Mouse (Mus musculus) ES-E14 (cell line): ENCODE results near the gene Pdia3. TPM values are rescaled to one million over a fixed set of nuclear protein-coding genes. Genes with fewer than 3 reads are reported as not detected.

ENCODE experiments used
- DNase-seq: peaks from one replicate; pipeline ENCODE4 v3.0.0-alpha.2; 2013; ENCODE audit warnings: low read depth, low spot score
- H3K27ac ChIP-seq: 2 replicates; pipeline ENCODE4 v1.5.1; 2012; ENCODE audit warnings: low read depth, mild to moderate bottlenecking, low read length, moderate library complexity, mixed read lengths; ENCODE audit not compliant: poor library complexity, insufficient read depth, severe bottlenecking
- H3K36me3 ChIP-seq: 2 replicates; pipeline ENCODE4 v1.6.1; 2012; ENCODE audit warnings: mild to moderate bottlenecking, low read length, moderate library complexity, mixed read lengths; ENCODE audit not compliant: control insufficient read depth, poor library complexity, insufficient read depth, severe bottlenecking
- H3K4me1 ChIP-seq, 2 experiments: fragments of 150-350 bp in 1 of 2; sonication (generic) in 1 of 2; 2 replicates each; pipeline ENCODE4 v1.6.1; 2012; ENCODE audit warnings: low read length in 2 of 2, mild to moderate bottlenecking in 1 of 2, mixed read lengths in 1 of 2; ENCODE audit not compliant: control insufficient read depth in 2 of 2, insufficient read depth in 2 of 2, poor library complexity in 1 of 2
- H3K4me3 ChIP-seq, 2 experiments: fragments of 150-350 bp in 1 of 2; sonication (generic) in 1 of 2; 2 replicates each; pipeline ENCODE4 v1.5.1; 2012; ENCODE audit warnings: low read length in 2 of 2, low read depth in 1 of 2, mild to moderate bottlenecking in 1 of 2, mixed read lengths in 1 of 2; ENCODE audit not compliant: insufficient read depth in 1 of 2, poor library complexity in 1 of 2, severe bottlenecking in 1 of 2
- H3K9ac ChIP-seq: 2 replicates; pipeline ENCODE4 v1.6.1; 2012; ENCODE audit warnings: low read depth, mild to moderate bottlenecking, low read length, mixed read lengths; ENCODE audit not compliant: poor library complexity, insufficient read depth, severe bottlenecking
- H3K9me3 ChIP-seq: fragments of 150-350 bp; sonication (generic); 2 replicates; pipeline ENCODE4 v1.6.1; 2012; ENCODE audit warnings: low read depth, mild to moderate bottlenecking, low read length; ENCODE audit not compliant: control insufficient read depth, insufficient read depth
- CHD2 ChIP-seq: IDR thresholded peaks from 2 replicates; pipeline ENCODE4 v1.6.1; 2014; ENCODE audit warnings: mild to moderate bottlenecking, low read depth, low read length, inconsistent platforms
- HCFC1 ChIP-seq: IDR thresholded peaks from 2 replicates; pipeline ENCODE4 v1.6.1; 2012; ENCODE audit warnings: low read length, inconsistent platforms, borderline replicate concordance; ENCODE audit not compliant: insufficient read depth
- MAFK ChIP-seq: IDR thresholded peaks from 2 replicates; pipeline ENCODE4 v1.6.1; 2014; ENCODE audit warnings: mild to moderate bottlenecking, low read depth, low read length, inconsistent platforms; ENCODE audit not compliant: insufficient read depth
- ZC3H11A ChIP-seq: IDR thresholded peaks from 2 replicates; pipeline ENCODE4 v1.6.1; 2012; ENCODE audit warnings: low read depth, mild to moderate bottlenecking, inconsistent platforms, low read length, borderline replicate concordance
- ZNF384 ChIP-seq: IDR thresholded peaks from 2 replicates; pipeline ENCODE4 v1.6.1; 2012; ENCODE audit warnings: low read depth, low read length, inconsistent platforms
- in situ Hi-C, 2 experiments: fragments of 600-800 bp; cut with MboI; formaldehyde crosslinking; loops; one replicate each; pipeline ENCODE4 v1.15.1; 2025; ENCODE audit warnings: low sequenced_read_pairs in 2 of 2, inconsistent platforms in 1 of 2; ENCODE audit not compliant: unreplicated experiment in 2 of 2
- total RNA-seq: library from RNA; depleted of rRNA; stranded (reverse); fragments of 300-350 nt; gene quantifications from 2 replicates; pipeline ENCODE4 v1.2.3, GENCODE M21; 2012

Pdia3 gene
- total RNA-seq, 1 experiment: 251 TPM

DNA sequence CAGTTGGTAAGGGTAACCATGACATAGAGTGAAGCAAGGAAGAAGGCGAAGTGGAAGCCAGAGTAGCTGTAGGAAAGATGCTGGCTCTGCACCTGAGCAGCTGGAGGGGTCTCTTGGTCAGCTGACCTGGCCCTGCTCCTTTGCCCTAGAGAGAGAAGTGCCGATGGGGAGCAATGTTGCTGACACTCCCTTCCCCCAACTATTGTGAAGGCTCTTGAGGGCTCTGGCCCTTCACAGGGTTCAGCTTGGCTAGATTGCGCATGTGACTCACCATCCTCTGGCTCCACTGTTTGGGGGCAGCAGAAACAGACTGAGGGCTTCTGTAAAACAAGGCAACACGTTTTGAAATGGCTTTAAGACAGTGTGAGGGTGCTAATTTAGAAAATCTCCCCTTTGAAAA is 38.8 kb downstream of the Pdia3 start:
- DNase-seq: no peak
- Histone ChIP-seq H3K9ac (no peak overlapping the region), H3K9me3 (no peaks in the 10 kb centered on the region), H3K27ac (no peak overlapping the region), H3K36me3 (peaks cover 15% of the 10 kb centered on the region), H3K4me1 (peaks cover 2 to 5% of the 10 kb centered on the region in 2 experiments), H3K4me3 (no peak overlapping the region)
- no peak for TF ChIP-seq CHD2
- no peak for TF ChIP-seq MAFK
- no peak for TF ChIP-seq ZC3H11A
- TF ChIP-seq ZNF384: no peak
- TF ChIP-seq HCFC1: no peak
- in situ Hi-C loops: no loop called here

DNA sequence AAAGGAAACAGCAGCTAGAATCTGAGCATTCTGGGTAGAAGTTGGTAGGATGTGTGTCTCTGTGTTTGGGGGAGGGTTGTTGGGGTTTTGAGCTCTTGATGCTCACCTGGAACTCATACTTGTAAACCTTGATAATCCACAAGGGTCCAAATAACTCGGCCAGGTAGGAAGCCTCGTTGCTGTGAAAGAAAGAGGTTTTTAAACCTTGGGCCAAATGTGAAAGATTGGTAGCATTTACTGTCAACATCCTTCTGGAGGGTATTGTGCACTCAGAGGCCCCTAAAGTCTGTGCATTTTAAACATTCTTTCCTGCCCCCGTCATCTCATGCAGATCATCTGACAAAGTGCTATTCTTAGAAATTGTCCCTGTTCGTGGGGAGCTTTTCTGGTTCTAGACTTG is 39.4 kb downstream of the Pdia3 start, which contains the start of gene Hypk:
Hypk (plus strand) TSS at position 301 of the 400 bp plus-strand sequence.
- Histone ChIP-seq H3K27ac (no peak within 1 kb of the TSS), H3K4me3 (no peak within 1 kb of the TSS), H3K9ac (no peak within 1 kb of the TSS), H3K36me3 (peaks cover 15% of the 10 kb centered on the region), H3K4me1 (peaks cover 2 to 5% of the 10 kb centered on the region in 2 experiments), H3K9me3 (no peaks in the 10 kb centered on the region)
- DNase-seq: no peak
- in situ Hi-C loops: no loop called here
- TF ChIP-seq MAFK: no peak
- no peak for TF ChIP-seq ZC3H11A
- TF ChIP-seq CHD2: no peak
- TF ChIP-seq HCFC1: no peak
- no peak for TF ChIP-seq ZNF384

DNA sequence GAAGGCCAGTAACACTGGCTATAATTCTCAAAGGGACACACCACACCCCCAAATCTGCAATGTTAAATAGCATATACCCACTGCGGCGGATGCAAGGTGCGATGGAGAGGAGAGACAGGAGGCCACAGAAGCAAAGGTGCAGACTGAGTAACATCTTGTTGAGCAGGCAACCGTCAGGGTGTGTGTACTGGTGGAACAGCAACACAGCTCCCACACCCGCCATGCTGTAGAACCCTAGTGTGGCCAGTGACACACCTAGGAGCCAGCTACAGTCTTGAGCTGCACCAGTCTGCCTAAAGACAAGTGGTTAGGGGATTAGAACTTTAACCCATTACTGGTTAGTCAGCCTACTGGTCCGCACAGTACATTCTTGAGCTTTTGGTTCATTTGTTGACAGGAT is 40.3 kb downstream of the Pdia3 start:
- TF ChIP-seq HCFC1 (no peak), CHD2 (no peak), ZNF384 (no peak), MAFK (no peak), ZC3H11A (no peak)
- H3K4me3 ChIP-seq: no peak overlapping the region
- H3K36me3 ChIP-seq: peaks cover 15% of the 10 kb centered on the region
- H3K27ac ChIP-seq: no peak overlapping the region
- no peak overlapping the region for H3K9ac ChIP-seq
- no peak for DNase-seq
- in situ Hi-C loops: no loop called here
- H3K9me3 ChIP-seq: no peaks in the 10 kb centered on the region
- peaks cover 4 to 5% of the 10 kb centered on the region in 2 experiments for H3K4me1 ChIP-seq

DNA sequence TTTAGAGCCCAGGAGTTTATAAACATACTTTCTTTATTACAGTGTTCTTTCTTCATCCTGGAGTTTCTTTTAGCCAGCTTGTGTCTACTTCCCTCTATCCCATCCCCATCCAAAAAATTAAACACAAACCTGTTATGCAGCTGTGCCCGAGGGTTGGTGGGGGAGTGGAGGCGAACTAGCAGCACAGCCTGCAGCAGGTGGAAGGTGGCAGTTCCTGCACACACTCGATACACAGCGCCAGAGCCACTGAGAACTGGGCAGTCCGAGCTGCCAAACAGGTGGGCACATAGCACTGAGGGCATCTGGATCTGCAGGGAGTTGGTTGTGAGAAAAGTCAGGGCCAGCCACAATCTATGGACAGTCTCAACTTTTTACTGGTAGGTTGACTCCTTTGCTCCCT is 42.0 kb downstream of the Pdia3 start:
- H3K4me3 ChIP-seq: no peak overlapping the region
- DNase-seq: no peak

More for the DNA sequence above, 42.0 kb downstream of the Pdia3 start:
- no peak overlapping the region for H3K27ac ChIP-seq
- H3K9ac ChIP-seq: no peak overlapping the region
- H3K4me1 ChIP-seq: peaks cover 4 to 5% of the 10 kb centered on the region in 2 experiments
- no peak for TF ChIP-seq MAFK
- TF ChIP-seq CHD2: no peak
- TF ChIP-seq ZC3H11A: no peak
- TF ChIP-seq HCFC1: no peak
- TF ChIP-seq ZNF384: no peak
- in situ Hi-C loops: no loop called here
- H3K36me3 ChIP-seq: peaks cover 15% of the 10 kb centered on the region
- no peaks in the 10 kb centered on the region for H3K9me3 ChIP-seq
